Mouse (Mus musculus) hindbrain, embryonic 13.5 days (tissue): Measurements from ENCODE around the gene Ola1. TPM values are rescaled to one million over a fixed set of nuclear protein-coding genes. Genes with fewer than 3 reads are reported as not detected.

Experiments
- ATAC-seq: fragments of 200-750 bp; cut with Nextera tagmentation; 2 replicates; pipeline ENCODE4 v1.8.0; 2017; ENCODE audit warnings: moderate TSS enrichment; ENCODE audit not compliant: low FRiP score
- H3K27ac ChIP-seq: fragments of 300-500 bp; sonication (generic); 2 replicates; pipeline ENCODE4 v1.5.1; 2015; ENCODE audit warnings: inconsistent platforms, mild to moderate bottlenecking, moderate library complexity
- H3K27me3 ChIP-seq: fragments of 300-500 bp; sonication (generic); 2 replicates; pipeline ENCODE4 v1.6.1; 2015; ENCODE audit warnings: mild to moderate bottlenecking, inconsistent platforms
- H3K36me3 ChIP-seq: fragments of 300-500 bp; sonication (generic); 2 replicates; pipeline ENCODE4 v1.6.1; 2015; ENCODE audit warnings: mild to moderate bottlenecking, inconsistent platforms
- H3K4me1 ChIP-seq: fragments of 300-500 bp; sonication (generic); replicated peaks from 2 replicates; pipeline ENCODE4 v1.6.1; 2015; ENCODE audit warnings: inconsistent platforms
- H3K4me2 ChIP-seq: fragments of 300-500 bp; sonication (generic); 2 replicates; pipeline ENCODE4 v1.6.1; 2015; ENCODE audit warnings: inconsistent platforms, mild to moderate bottlenecking, moderate library complexity
- H3K4me3 ChIP-seq: fragments of 300-500 bp; sonication (generic); 2 replicates; pipeline ENCODE4 v1.5.1; 2015; ENCODE audit warnings: mild to moderate bottlenecking, inconsistent platforms
- H3K9ac ChIP-seq: fragments of 300-500 bp; sonication (generic); 2 replicates; pipeline ENCODE4 v1.6.1; 2015; ENCODE audit warnings: mild to moderate bottlenecking, inconsistent platforms
- H3K9me3 ChIP-seq: fragments of 300-500 bp; sonication (generic); 2 replicates; pipeline ENCODE4 v1.6.1; 2016; ENCODE audit warnings: inconsistent platforms
- WGBS: fragments of 180-500 bp; shearing (Covaris S2); methylation state at CpG from one replicate; pipeline ENCODE4 v1.1.7; 2015; 5-methylcytosine and 5-hydroxymethylcytosine counted together
- polyA plus RNA-seq: library from polyadenylated mRNA; unstranded; fragments of >200 nt; fragmentation: Nextera tagmentation; extraction: Ambion mirVana; gene quantifications from 2 replicates; pipeline ENCODE4 v1.2.1, GENCODE M21; 2015

Gene Ola1
- polyA plus RNA-seq, 1 experiment from 2014 or later = 91.7 TPM

DNA sequence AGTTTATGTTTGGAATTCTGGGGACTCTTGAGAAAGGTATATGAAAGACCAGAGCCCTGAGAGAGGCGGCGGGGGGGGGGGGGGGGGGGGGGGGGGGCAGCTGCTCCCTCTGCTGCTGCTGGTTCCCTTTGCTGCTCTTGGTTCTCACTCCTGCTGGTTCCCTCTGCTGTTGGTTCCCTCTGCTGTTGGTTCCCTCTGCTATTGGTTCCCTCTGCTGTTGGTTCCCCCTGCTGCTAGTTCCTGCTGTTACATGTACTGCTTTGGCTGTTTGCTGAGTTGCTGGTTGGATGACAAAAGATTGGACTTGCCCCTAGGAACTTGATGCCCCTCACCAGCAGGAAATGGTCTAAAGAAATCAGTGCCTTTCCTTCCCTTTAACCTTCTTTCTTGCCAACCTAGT is 138.6 kb downstream of the Ola1 start:
- Histone ChIP-seq H3K4me1 (no peaks in the 10 kb centered on the region; the same call in none of the 2 replicates), H3K9me3 (no peaks in the 10 kb centered on the region), H3K36me3 (no peaks in the 10 kb centered on the region), H3K27ac (no peak overlapping the region), H3K27me3 (0 out of 2 replicates have a peak, but pooled peaks cover 4% of the 10 kb centered on the region), H3K4me2 (no peak overlapping the region), H3K9ac (no peak overlapping the region), H3K4me3 (no peak overlapping the region)
- WGBS = 50% methylated on average over 1 of the region's 2 CpGs
- ATAC-seq = no peak

DNA sequence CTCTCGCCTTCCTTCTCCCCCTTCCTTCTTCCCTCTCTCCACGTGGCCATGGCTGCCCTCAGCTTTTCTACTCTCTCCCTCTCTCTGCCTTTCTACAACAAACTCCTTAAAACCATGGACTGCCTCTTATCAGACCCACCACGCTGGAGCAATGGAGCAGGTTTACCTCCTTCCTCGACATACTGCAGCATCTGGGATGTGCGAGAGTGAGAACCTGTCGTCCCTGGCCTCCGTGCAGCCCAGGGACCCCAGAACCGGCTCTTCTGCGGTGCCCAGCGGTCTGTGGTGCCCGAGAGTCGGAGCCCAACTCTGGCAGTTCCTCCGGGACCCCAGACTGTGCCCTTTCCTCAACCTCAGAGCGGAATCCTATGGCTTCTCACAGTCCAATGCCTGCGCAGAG is 139.4 kb downstream of the Ola1 start:
- no peak overlapping the region for H3K27ac ChIP-seq
- H3K9me3 ChIP-seq = no peaks in the 10 kb centered on the region
- WGBS = 76% methylated on average over 15 of the region's 15 CpGs
- no peak for ATAC-seq
- H3K27me3 ChIP-seq = 0 out of 2 replicates have a peak, but pooled peaks cover 4% of the 10 kb centered on the region
- no peak overlapping the region for H3K4me2 ChIP-seq
- H3K36me3 ChIP-seq = no peaks in the 10 kb centered on the region
- no peaks in the 10 kb centered on the region; the same call in 1 of the 2 replicates for H3K4me1 ChIP-seq
- H3K4me3 ChIP-seq = no peak overlapping the region
- no peak overlapping the region for H3K9ac ChIP-seq

DNA sequence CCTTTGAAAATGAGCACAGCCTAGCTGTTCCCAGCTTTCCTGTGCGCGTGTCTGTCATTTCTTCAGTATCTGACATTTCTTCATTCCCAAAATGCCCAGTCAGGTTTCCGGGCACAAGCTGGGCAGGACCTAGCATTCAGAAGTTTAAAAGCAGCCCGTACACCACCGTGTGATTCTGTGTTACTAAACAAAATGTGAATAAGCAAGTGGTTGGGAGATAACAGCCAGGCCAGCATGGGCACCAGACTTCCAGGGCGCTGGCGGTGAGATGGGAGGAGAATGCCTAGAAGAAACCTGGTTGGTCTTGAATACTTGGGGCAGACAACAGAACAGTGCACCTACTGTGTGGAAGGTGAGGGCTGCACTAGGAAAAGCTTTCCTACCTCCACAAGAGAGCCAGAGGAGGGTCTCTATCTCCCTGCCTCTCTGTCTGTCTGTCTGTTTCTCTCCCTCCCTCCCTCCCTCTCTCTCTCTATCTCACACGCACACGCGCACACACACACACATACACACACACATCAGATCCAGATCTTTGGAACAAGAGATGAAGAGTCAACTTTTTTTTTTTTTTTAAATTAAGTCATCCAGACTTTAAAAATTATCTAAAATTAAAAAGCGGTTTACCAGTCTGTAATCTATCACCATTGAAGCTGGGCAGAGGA is 144.8 kb downstream of the Ola1 start:
- ATAC-seq = no peak
- Histone ChIP-seq H3K27ac (no peak overlapping the region), H3K36me3 (no peaks in the 10 kb centered on the region), H3K9me3 (no peaks in the 10 kb centered on the region), H3K27me3 (peaks cover 6% of the 10 kb centered on the region; the same call in 1 of the 2 replicates), H3K4me2 (no peak overlapping the region), H3K9ac (no peak overlapping the region), H3K4me3 (no peak overlapping the region), H3K4me1 (no peaks in the 10 kb centered on the region)
- 93% methylated on average over 11 of the region's 11 CpGs for WGBS

DNA sequence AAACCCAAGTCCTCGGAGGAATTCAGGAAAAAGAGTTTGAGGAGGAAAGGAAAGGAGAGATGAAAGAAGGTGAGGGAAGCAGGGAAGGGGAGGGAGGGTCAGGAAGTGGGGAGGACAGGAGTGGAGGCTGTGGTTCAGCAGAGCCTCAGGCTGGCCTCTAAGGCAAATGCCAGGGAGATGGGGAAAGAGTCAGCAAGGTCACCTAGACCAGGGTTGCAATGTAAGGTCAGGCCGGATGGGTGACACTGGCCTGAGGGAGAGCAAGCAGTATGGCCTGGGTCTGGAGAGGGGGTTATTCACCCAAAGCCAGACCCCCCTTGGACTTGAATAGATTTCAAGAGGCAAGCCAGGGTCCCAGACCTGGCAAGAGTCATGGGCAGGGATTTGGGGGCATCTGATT is 147.5 kb downstream of the Ola1 start:
- 0 out of 2 replicates have a peak, but pooled peaks cover 2% of the 10 kb centered on the region for H3K4me1 ChIP-seq
- H3K9ac ChIP-seq = no peak overlapping the region
- H3K27ac ChIP-seq = no peak overlapping the region
- 70% methylated on average over 2 of the region's 2 CpGs for WGBS
- H3K9me3 ChIP-seq = no peaks in the 10 kb centered on the region
- no peak overlapping the region for H3K4me2 ChIP-seq
- H3K4me3 ChIP-seq = no peak overlapping the region
- no peaks in the 10 kb centered on the region for H3K36me3 ChIP-seq
- no peak for ATAC-seq
- H3K27me3 ChIP-seq = peaks cover 6% of the 10 kb centered on the region; the same call in 1 of the 2 replicates

DNA sequence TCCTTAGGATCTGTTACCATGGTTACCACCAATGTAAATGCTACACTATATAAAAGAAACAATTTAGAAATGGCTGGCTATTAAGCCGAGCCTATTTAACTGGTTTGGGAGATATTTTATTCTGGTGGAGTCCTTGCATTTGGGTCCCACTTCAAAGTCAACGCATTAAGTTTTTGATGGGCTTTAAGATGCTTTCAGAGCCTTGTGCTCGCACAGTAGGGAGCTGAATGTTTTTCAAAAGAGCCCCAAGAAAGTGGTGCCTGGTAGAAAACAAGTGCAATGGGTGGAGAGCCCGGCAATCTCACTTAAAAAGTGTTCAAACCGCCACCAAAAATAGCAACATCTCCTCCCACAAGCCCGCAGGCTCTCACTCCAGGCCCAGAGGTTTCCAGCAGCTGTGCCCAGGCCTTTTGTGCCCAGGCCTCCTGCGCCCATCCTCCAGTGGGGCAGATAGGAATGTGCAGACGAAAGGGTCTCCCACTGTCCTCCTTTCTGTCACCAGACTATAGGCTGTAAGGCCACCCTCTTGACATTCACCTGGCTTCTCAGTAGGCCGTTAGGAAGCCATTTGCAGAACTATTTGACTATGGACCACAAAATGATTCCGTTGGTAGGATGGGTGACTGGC is 148.2 kb downstream of the Ola1 start:
- Histone ChIP-seq H3K4me2 (no peak overlapping the region), H3K9ac (no peak overlapping the region), H3K4me1 (0 out of 2 replicates have a peak, but pooled peaks cover 2% of the 10 kb centered on the region), H3K4me3 (no peak overlapping the region), H3K27ac (no peak overlapping the region), H3K9me3 (no peaks in the 10 kb centered on the region), H3K27me3 (peaks cover 6% of the 10 kb centered on the region; the same call in 1 of the 2 replicates), H3K36me3 (no peaks in the 10 kb centered on the region)
- 39% methylated on average over 10 of the region's 10 CpGs for WGBS
- ATAC-seq = no peak

DNA sequence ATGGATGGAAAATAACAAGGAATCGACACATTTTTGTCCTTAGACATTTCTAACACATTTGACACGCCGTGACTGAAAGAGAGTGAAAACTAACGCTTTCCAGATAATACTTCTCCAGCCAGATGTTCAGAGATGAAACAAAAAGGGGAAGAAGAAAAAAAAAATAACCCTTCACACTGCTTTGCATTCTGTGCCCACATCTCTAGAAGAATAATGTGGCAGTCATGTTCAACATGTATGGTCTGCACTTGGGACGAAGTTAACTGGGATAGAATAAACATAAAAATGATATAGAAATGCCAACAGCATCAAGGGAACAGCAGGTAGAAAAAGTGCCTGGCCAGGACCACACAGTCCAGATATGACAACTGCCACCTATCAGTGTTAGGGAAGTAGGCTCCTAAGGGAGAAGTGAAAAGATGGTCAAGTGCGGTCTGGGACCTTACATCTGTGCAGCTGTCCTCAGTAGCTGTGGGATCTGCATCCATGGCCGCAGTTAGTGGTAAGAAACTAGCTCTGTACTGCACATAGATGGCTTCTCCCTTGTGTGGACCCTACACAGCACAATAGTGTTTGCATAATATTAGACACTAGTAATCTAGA is 149.4 kb downstream of the Ola1 start:
- Histone ChIP-seq H3K27ac (no peak overlapping the region), H3K4me1 (0 out of 2 replicates have a peak, but pooled peaks cover 2% of the 10 kb centered on the region), H3K36me3 (no peaks in the 10 kb centered on the region), H3K4me3 (no peak overlapping the region), H3K4me2 (no peak overlapping the region), H3K9me3 (no peaks in the 10 kb centered on the region), H3K27me3 (peaks cover 6% of the 10 kb centered on the region; the same call in 1 of the 2 replicates), H3K9ac (no peak overlapping the region)
- no peak for ATAC-seq
- WGBS = 95% methylated on average over 7 of the region's 7 CpGs

DNA sequence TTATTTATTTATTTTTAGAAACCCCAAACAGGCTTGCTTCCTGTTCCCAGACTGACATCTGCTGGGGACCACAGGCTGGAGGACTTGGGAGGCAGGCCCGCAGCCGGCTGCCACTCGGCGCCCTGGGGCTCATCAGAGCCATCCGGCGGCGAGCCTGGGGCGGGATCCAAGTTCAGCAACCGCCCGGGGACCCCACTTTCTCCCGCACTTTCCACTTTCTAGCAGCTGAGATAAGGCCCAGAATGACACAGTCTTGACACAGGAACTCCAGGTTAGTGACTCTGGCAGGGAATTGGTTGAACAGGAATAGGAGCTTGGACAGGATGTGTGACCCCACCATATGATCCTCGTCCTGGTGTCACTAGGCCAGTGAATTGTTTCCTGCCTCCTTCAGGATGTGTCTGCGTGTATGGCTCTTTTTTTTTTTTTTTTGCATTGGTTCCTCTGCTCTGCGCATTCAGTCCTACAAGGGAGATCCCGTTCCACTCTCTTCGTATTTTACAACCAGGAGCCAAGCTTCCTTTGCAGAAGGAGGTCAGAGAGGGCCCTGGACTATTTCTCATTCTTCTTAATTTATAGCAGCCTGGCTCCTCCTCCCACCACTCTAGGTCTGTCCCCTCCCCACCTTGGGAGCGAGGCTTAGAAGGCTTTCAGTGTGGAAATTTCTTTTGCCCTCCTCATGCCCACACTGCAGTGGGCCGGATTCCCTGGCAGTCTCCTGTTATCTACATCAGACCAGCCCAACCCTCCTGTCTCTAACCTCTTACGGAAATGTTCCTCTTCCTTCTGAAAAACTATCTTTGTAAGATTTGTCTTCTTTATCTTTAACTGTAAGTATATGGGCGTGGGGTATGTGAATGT is 152.2 kb downstream of the Ola1 start:
- WGBS = 32% methylated on average over 20 of the region's 20 CpGs
- H3K36me3 ChIP-seq = no peaks in the 10 kb centered on the region
- 0 out of 2 replicates have a peak, but pooled peaks cover 2% of the 10 kb centered on the region for H3K4me1 ChIP-seq
- no peak overlapping the region for H3K4me3 ChIP-seq
- H3K27me3 ChIP-seq = peaks cover 6% of the 10 kb centered on the region; the same call in 1 of the 2 replicates
- no peak overlapping the region for H3K27ac ChIP-seq
- H3K9ac ChIP-seq = no peak overlapping the region
- no peak for ATAC-seq
- no peaks in the 10 kb centered on the region for H3K9me3 ChIP-seq
- H3K4me2 ChIP-seq = no peak overlapping the region

DNA sequence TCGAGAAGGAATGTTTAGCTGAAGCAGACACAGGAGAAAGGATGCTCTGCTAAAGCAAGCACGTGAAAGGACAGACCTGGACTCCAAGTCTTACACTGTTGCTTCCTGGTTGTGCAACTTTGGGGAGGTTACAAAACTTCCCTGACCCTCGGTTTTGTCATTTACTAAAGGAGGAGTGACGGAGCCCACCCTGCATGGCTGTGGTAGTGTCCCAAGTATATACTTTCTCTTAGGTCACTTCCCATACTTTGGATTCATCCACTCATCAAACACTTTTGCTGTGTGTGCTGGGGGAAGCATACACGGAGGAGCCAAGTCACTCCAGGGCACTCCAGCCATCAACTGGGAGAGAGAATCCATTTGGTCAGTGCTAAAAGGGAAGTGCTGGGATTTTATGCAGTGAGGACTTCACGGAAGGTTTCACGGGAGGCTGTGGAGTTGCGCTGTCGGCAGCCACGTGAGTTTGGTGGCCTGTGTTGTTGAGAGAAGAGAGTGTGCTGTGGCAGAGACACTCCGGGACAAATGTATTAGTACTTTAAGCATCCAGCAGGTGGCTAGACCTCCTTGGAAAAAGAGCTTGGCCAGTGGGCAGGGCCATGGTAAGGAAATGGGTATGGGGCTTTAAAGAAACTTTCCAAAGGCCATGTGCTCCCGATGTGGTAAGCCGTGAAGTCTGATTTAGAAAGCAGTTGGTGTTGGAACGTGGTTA is 154.7 kb downstream of the Ola1 start:
- Histone ChIP-seq H3K27ac (no peak overlapping the region), H3K9ac (no peak overlapping the region), H3K27me3 (no peaks in the 10 kb centered on the region), H3K9me3 (no peaks in the 10 kb centered on the region), H3K4me1 (0 out of 2 replicates have a peak, but pooled peaks cover 2% of the 10 kb centered on the region), H3K4me2 (no peak overlapping the region), H3K36me3 (no peaks in the 10 kb centered on the region), H3K4me3 (no peak overlapping the region)
- no peak for ATAC-seq
- 83% methylated on average over 14 of the region's 14 CpGs for WGBS

DNA sequence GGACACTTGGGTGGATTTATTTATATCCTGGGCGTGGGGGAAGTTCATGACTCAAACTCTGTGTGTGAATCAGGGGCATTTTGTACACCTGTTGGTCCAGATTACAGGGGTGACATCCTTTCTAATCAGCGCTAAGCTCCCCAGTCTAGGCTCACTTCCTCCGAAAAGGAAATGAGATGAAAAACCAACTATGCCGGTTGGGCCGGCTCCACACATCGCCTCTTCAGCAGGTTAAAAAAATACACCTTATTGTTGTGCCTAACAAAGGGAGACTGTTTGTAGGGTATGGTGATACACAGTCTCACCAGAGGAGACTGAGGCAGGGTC is 158.5 kb downstream of the Ola1 start:
- H3K4me1 ChIP-seq = no peaks in the 10 kb centered on the region
- WGBS = 84% methylated on average over 6 of the region's 6 CpGs
- no peaks in the 10 kb centered on the region for H3K36me3 ChIP-seq
- ATAC-seq = no peak
- no peaks in the 10 kb centered on the region for H3K9me3 ChIP-seq
- H3K27me3 ChIP-seq = 0 out of 2 replicates have a peak, but pooled peaks cover 2% of the 10 kb centered on the region
- no peak overlapping the region for H3K9ac ChIP-seq
- H3K27ac ChIP-seq = no peak overlapping the region
- H3K4me2 ChIP-seq = no peak overlapping the region
- H3K4me3 ChIP-seq = no peak overlapping the region

DNA sequence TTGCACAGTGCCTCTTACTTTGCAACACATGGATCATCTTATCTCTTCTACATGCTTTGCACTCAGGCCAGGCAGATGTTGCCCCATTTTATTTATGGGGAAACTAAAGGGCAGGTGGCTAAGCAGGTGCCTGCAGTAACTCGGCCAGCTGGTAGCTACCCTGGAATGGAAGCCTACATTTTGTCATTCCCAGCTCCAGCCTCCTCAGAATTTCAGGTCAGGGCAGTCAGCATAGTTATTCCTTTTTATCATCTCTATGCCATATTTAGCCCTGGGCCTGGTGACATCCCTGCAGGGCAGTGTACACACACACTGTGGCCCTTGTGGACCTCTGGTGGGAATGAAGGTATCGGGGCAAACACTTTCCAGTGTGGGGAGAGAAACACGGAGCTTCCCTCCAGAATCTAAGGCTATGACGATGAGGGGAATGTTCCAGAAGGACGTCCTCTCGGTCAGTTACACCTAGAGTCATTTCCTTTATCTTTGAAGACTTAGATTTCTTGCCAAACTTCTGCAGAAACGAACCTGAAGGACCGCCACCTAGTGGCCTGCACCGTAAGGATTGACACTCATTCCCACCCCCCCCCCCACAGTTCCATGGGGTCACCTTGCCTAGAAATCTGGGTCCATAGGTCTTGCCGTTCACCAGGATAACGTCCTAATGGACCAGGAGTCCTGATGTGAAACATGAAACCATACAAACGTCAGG is 159.0 kb downstream of the Ola1 start:
- H3K27ac ChIP-seq = no peak overlapping the region
- 42% methylated on average over 12 of the region's 12 CpGs for WGBS
- H3K9ac ChIP-seq = no peak overlapping the region
- no peaks in the 10 kb centered on the region for H3K9me3 ChIP-seq
- no peak overlapping the region for H3K4me3 ChIP-seq
- 0 out of 2 replicates have a peak, but pooled peaks cover 2% of the 10 kb centered on the region for H3K27me3 ChIP-seq
- H3K36me3 ChIP-seq = no peaks in the 10 kb centered on the region
- H3K4me1 ChIP-seq = no peaks in the 10 kb centered on the region
- no peak overlapping the region for H3K4me2 ChIP-seq
- ATAC-seq = no peak

DNA sequence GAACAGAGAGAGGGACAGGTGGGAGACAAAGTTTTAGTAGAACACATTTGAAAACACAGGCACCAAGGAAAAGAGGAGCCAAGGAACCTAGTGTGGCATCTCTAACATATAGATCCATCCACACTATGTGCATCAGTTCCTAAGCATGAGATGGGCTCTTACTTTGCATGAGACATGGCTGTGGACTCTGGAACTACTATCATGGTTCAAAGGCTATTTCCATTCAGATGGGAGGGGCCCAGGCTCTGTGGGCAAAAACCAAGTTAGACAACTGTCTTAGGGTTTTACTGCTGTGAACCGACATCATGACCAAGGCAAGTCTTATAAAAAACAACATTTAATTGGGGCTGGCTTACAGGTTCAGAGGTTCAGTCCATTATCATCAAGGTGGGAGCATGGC is 160.4 kb downstream of the Ola1 start:
- 96% methylated on average over 1 of the region's 1 CpGs for WGBS
- ATAC-seq = no peak

More for the DNA sequence above, 160.4 kb downstream of the Ola1 start:
- H3K4me1 ChIP-seq = no peaks in the 10 kb centered on the region
- H3K9ac ChIP-seq = no peak overlapping the region
- H3K4me3 ChIP-seq = no peak overlapping the region
- no peaks in the 10 kb centered on the region for H3K9me3 ChIP-seq
- no peaks in the 10 kb centered on the region for H3K36me3 ChIP-seq
- 0 out of 2 replicates have a peak, but pooled peaks cover 2% of the 10 kb centered on the region for H3K27me3 ChIP-seq
- H3K27ac ChIP-seq = no peak overlapping the region
- no peak overlapping the region for H3K4me2 ChIP-seq
